Mouse (Mus musculus) myocyte (in vitro differentiated cells): ENCODE measurements around the gene Zdhhc12. TPM values are rescaled to one million over a fixed set of nuclear protein-coding genes. Genes with fewer than 3 reads are reported as not detected.

ENCODE experiments used
- H3K27me3 ChIP-seq: one replicate; pipeline ENCODE4 v1.6.1; 2011; ENCODE audit not compliant: control insufficient read depth, insufficient read depth, insufficient read length
- H3K36me3 ChIP-seq: one replicate; pipeline ENCODE4 v1.6.1; 2011; ENCODE audit not compliant: control insufficient read depth, insufficient read depth
- H3K4me2 ChIP-seq: one replicate; pipeline ENCODE4 v1.6.1; 2011; ENCODE audit warnings: low read depth, control low read depth
- H3K4me3 ChIP-seq: one replicate; pipeline ENCODE4 v1.5.1; 2011; ENCODE audit warnings: mild to moderate bottlenecking, control low read depth, moderate library complexity
- H3K79me2 ChIP-seq: one replicate; pipeline ENCODE4 v1.6.1; 2011; ENCODE audit not compliant: control insufficient read depth, insufficient read depth
- H3ac ChIP-seq: one replicate; pipeline ENCODE4 v1.6.1; 2011; ENCODE audit not compliant: control insufficient read depth, insufficient read length
- CEBPB ChIP-seq: IDR thresholded peaks from 2 replicates; pipeline ENCODE4 v1.6.1; 2011; ENCODE audit warnings: mild to moderate bottlenecking, moderate library complexity; ENCODE audit not compliant: poor library complexity, insufficient read depth, severe bottlenecking
- E2F4 ChIP-seq: IDR thresholded peaks from one replicate; pipeline ENCODE4 v1.6.1; 2011; ENCODE audit warnings: mild to moderate bottlenecking, control low read depth, moderate library complexity; ENCODE audit not compliant: insufficient read depth
- MAX ChIP-seq: IDR thresholded peaks from one replicate; pipeline ENCODE4 v1.6.1; 2011; ENCODE audit warnings: low read depth, mild to moderate bottlenecking, control low read depth
- MYOD1 ChIP-seq, 3 experiments: IDR thresholded peaks; one replicate each; pipeline ENCODE4 v1.6.1; 2011; ENCODE audit warnings: control low read depth in 2 of 3, low read depth in 2 of 3, mild to moderate bottlenecking in 2 of 3, moderate library complexity in 1 of 3; ENCODE audit not compliant: insufficient read length in 2 of 3, control insufficient read depth in 1 of 3
- MYOG ChIP-seq, 3 experiments: IDR thresholded peaks; one replicate each; pipeline ENCODE4 v1.6.1; 2011; ENCODE audit warnings: control low read depth in 2 of 3, low read depth in 2 of 3, mild to moderate bottlenecking in 2 of 3; ENCODE audit not compliant: insufficient read length in 2 of 3, control insufficient read depth in 1 of 3, insufficient read depth in 1 of 3
- POLR2A ChIP-seq: IDR thresholded peaks from one replicate; pipeline ENCODE4 v1.6.1; 2011; ENCODE audit warnings: low read depth, mild to moderate bottlenecking, control low read depth, moderate library complexity; ENCODE audit not compliant: insufficient read length
- POLR2AphosphoS2 ChIP-seq: IDR thresholded peaks from one replicate; pipeline ENCODE4 v1.6.1; 2011; ENCODE audit warnings: low read depth, control low read depth; ENCODE audit not compliant: insufficient read length
- REST ChIP-seq: IDR thresholded peaks from one replicate; pipeline ENCODE4 v1.6.1; 2011; ENCODE audit warnings: mild to moderate bottlenecking, control low read depth, moderate library complexity; ENCODE audit not compliant: insufficient read depth, insufficient read length
- SRF ChIP-seq: IDR thresholded peaks from one replicate; pipeline ENCODE4 v1.6.1; 2011; ENCODE audit warnings: low read depth; ENCODE audit not compliant: control insufficient read depth, insufficient read length
- TCF12 ChIP-seq: IDR thresholded peaks from one replicate; pipeline ENCODE4 v1.6.1; 2011; ENCODE audit warnings: mild to moderate bottlenecking, control low read depth; ENCODE audit not compliant: poor library complexity, insufficient read depth, severe bottlenecking
- TCF3 ChIP-seq: IDR thresholded peaks from one replicate; pipeline ENCODE4 v1.6.1; 2011; ENCODE audit warnings: low read depth, control low read depth; ENCODE audit not compliant: insufficient read length
- USF1 ChIP-seq: IDR thresholded peaks from one replicate; pipeline ENCODE4 v1.6.1; 2011; ENCODE audit warnings: low read depth, mild to moderate bottlenecking, control low read depth, moderate library complexity
- polyA plus RNA-seq: library from polyadenylated mRNA; unstranded; fragments of >200 nt; fragmentation: generic; extraction: Trizol; gene quantifications from one replicate; pipeline ENCODE4 v1.2.1, GENCODE M21; 2012; ENCODE audit warnings: missing spikeins

The Zdhhc12 gene
- polyA plus RNA-seq, 1 experiment, result 20.8 TPM

GRCm38 (mm10) chr2:30119641-30120051, 26.2 kb upstream of the Zdhhc12 start:
- no peak overlapping the region for H3ac ChIP-seq
- H3K4me2 ChIP-seq, result no peak overlapping the region
- peaks cover 9% of the 10 kb centered on the region for H3K79me2 ChIP-seq
- no peak overlapping the region for H3K4me3 ChIP-seq
- TF ChIP-seq SRF (no peak), TCF3 (no peak), POLR2A (no peak), REST (no peak), POLR2AphosphoS2 (no peak), MYOD1 (IDR thresholded peaks at IDR 0.05; ENCODE audit: control insufficient read depth in 1 of 3, insufficient read length in 2 of 3, low read depth in 2 of 3) (no peak), CEBPB (no peak), USF1 (no peak), MYOG (IDR thresholded peaks at IDR 0.05; ENCODE audit: control insufficient read depth in 1 of 3, insufficient read depth in 1 of 3, insufficient read length in 2 of 3, low read depth in 2 of 3) (no peak), E2F4 (no peak), TCF12 (no peak)
- H3K27me3 ChIP-seq, result no peaks in the 10 kb centered on the region
- H3K36me3 ChIP-seq, result no peaks in the 10 kb centered on the region

DNA sequence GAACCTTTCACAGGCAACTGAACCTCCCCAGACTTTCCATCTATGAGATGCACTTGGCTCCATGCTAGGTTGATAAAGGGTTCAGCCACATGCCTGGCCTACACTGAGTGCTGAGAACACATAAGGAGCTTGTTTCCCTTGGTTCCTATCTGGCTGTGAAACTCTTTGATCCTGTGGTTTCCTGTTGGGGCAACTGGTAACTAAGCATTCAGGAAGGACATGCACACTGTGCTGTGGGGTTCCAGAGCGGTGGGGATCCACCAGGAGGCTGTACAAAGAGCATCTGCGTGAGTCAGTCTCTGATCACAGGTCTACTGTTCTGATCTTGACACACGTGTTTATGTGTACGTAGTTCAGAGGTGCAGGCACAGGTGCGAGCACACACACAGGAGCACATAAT, 19.1 kb upstream of the Zdhhc12 start:
- Histone ChIP-seq H3K27me3 (no peaks in the 10 kb centered on the region), H3K4me2 (no peak overlapping the region), H3K36me3 (no peaks in the 10 kb centered on the region), H3K4me3 (no peak overlapping the region), H3K79me2 (no peaks in the 10 kb centered on the region), H3ac (no peak overlapping the region)
- TF ChIP-seq POLR2AphosphoS2 (no peak), MYOG (IDR thresholded peaks at IDR 0.05; ENCODE audit: control insufficient read depth in 1 of 3, insufficient read depth in 1 of 3, insufficient read length in 2 of 3, low read depth in 2 of 3) (no peak), POLR2A (no peak), MYOD1 (IDR thresholded peaks at IDR 0.05; ENCODE audit: control insufficient read depth in 1 of 3, insufficient read length in 2 of 3, low read depth in 2 of 3) (no peak), MAX (no peak), SRF (no peak), REST (no peak), TCF12 (no peak), CEBPB (no peak), TCF3 (no peak), E2F4 (no peak)

DNA sequence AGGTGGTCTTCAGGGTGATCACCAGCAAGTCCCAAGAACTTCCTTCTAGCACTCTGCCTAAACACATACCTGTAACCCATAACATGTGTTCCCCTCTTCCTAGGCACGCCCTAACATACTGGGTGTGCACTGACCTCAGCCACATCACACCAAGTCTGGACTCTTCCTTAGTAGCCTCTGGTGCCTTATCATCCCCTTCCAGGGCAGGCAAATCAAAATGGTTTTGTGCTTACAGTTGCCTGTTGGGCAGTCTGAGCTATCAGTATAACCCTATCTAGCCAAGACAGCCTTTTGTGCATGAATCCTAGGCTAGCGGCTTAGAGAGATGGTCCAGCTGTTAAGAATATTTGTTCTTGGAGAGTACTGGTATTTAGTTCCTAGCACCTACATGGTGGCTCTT, 18.1 kb upstream of the Zdhhc12 start:
- no peaks in the 10 kb centered on the region for H3K36me3 ChIP-seq

GRCm38 (mm10) chr2:30108260-30108659, 14.8 kb upstream of the Zdhhc12 start:
- Histone ChIP-seq H3K27me3 (no peaks in the 10 kb centered on the region), H3ac (no peak overlapping the region), H3K4me2 (no peak overlapping the region), H3K79me2 (no peaks in the 10 kb centered on the region), H3K36me3 (no peaks in the 10 kb centered on the region), H3K4me3 (no peak overlapping the region)
- TF ChIP-seq SRF (no peak), POLR2AphosphoS2 (no peak), MYOG (IDR thresholded peaks at IDR 0.05; ENCODE audit: control insufficient read depth in 1 of 3, insufficient read depth in 1 of 3, insufficient read length in 2 of 3, low read depth in 2 of 3) (no peak), E2F4 (no peak), CEBPB (no peak)

More for the DNA sequence above, 18.1 kb upstream of the Zdhhc12 start:
- Histone ChIP-seq H3K27me3 (no peaks in the 10 kb centered on the region), H3K4me2 (no peak overlapping the region), H3ac (no peak overlapping the region), H3K4me3 (no peak overlapping the region), H3K79me2 (no peaks in the 10 kb centered on the region)
- no peak for TF ChIP-seq CEBPB
- no peak for TF ChIP-seq POLR2A
- no peak for TF ChIP-seq MYOG (IDR thresholded peaks at IDR 0.05; ENCODE audit: control insufficient read depth in 1 of 3, insufficient read depth in 1 of 3, insufficient read length in 2 of 3, low read depth in 2 of 3)
- TF ChIP-seq USF1, result no peak
- TF ChIP-seq POLR2AphosphoS2, result no peak
- TF ChIP-seq TCF12, result no peak
- no peak for TF ChIP-seq MAX
- TF ChIP-seq REST, result no peak
- TF ChIP-seq TCF3, result no peak
- TF ChIP-seq SRF, result no peak

- Histone ChIP-seq H3K4me2 (no peak overlapping the region), H3K36me3 (no peaks in the 10 kb centered on the region), H3K4me3 (no peak overlapping the region), H3ac (no peak overlapping the region), H3K27me3 (no peaks in the 10 kb centered on the region), H3K79me2 (no peaks in the 10 kb centered on the region)
- TF ChIP-seq SRF, result no peak
- no peak for TF ChIP-seq TCF12
- TF ChIP-seq MAX, result no peak
- no peak for TF ChIP-seq MYOD1 (IDR thresholded peaks at IDR 0.05; ENCODE audit: control insufficient read depth in 1 of 3, insufficient read length in 2 of 3, low read depth in 2 of 3)
- no peak for TF ChIP-seq USF1
- TF ChIP-seq CEBPB, result no peak
- TF ChIP-seq REST, result no peak
- no peak for TF ChIP-seq POLR2AphosphoS2
- no peak for TF ChIP-seq MYOG (IDR thresholded peaks at IDR 0.05; ENCODE audit: control insufficient read depth in 1 of 3, insufficient read depth in 1 of 3, insufficient read length in 2 of 3, low read depth in 2 of 3)
- TF ChIP-seq E2F4, result no peak
- no peak for TF ChIP-seq TCF3
- TF ChIP-seq POLR2A, result no peak
Observed at GRCm38 (mm10) chr2:30107646-30108045, 14.2 kb upstream of the Zdhhc12 start.
